Mouse (Mus musculus) kidney, postnatal 0 days (tissue): ENCODE data around the gene Dnmt1. TPM values are rescaled to one million over a fixed set of nuclear protein-coding genes. Genes with fewer than 3 reads are reported as not detected.

Experiments used
- ATAC-seq: fragments of 200-750 bp; cut with Nextera tagmentation; replicated peaks from 2 replicates; pipeline ENCODE4 v1.8.0; 2017; ENCODE audit warnings: low read depth, moderate number of reproducible peaks, moderate TSS enrichment, moderate library complexity; ENCODE audit not compliant: low FRiP score
- DNase-seq: peaks from one replicate; pipeline ENCODE4 v3.0.0-alpha.2; 2016; ENCODE audit warnings: low spot score
- H3K27ac ChIP-seq: fragments of 300-500 bp; sonication (generic); 2 replicates; pipeline ENCODE4 v1.5.1; 2014; ENCODE audit warnings: mild to moderate bottlenecking
- H3K27me3 ChIP-seq: fragments of 300-500 bp; sonication (generic); 2 replicates; pipeline ENCODE4 v1.6.1; 2014; ENCODE audit warnings: low read length, mixed read lengths; ENCODE audit not compliant: insufficient read depth
- H3K36me3 ChIP-seq: fragments of 300-500 bp; sonication (generic); 2 replicates; pipeline ENCODE4 v1.6.1; 2014; ENCODE audit warnings: low read length, mixed read lengths; ENCODE audit not compliant: insufficient read depth
- H3K4me1 ChIP-seq: fragments of 300-500 bp; sonication (generic); replicated peaks from 2 replicates; pipeline ENCODE4 v1.6.1; 2014; ENCODE audit warnings: antibody characterized with exemption, low read length, mixed read lengths; ENCODE audit not compliant: insufficient read depth
- H3K4me2 ChIP-seq: fragments of 300-500 bp; sonication (generic); 2 replicates; pipeline ENCODE4 v1.6.1; 2014; ENCODE audit warnings: mild to moderate bottlenecking, low read length, moderate library complexity, mixed read lengths
- H3K4me3 ChIP-seq: fragments of 300-500 bp; sonication (generic); replicated peaks from 2 replicates; pipeline ENCODE4 v1.5.1; 2014; ENCODE audit warnings: low read depth, low read length
- H3K9ac ChIP-seq: fragments of 300-500 bp; sonication (generic); 2 replicates; pipeline ENCODE4 v1.6.1; 2014; ENCODE audit warnings: low read depth, low read length
- H3K9me3 ChIP-seq: fragments of 300-500 bp; sonication (generic); replicated peaks from 2 replicates; pipeline ENCODE4 v1.6.1; 2016; ENCODE audit warnings: low read length, inconsistent platforms, mixed read lengths
- CTCF ChIP-seq: IDR thresholded peaks from 2 replicates; pipeline ENCODE4 v1.5.1; 2016; ENCODE audit warnings: antibody characterized with exemption, low read depth, mild to moderate bottlenecking, moderate library complexity
- WGBS: fragments of 180-500 bp; shearing (Covaris S2); extraction: QIAGEN DNeasy Blood & Tissue Kit; methylation state at CpG from one replicate; pipeline ENCODE4 v1.1.7; 2014; 5-methylcytosine and 5-hydroxymethylcytosine counted together
- polyA plus RNA-seq: library from polyadenylated mRNA; unstranded; fragments of >200 nt; fragmentation: Nextera tagmentation; extraction: Ambion mirVana; gene quantifications from 2 replicates; pipeline ENCODE4 v1.2.1, GENCODE M21; 2015

Dnmt1 gene
- polyA plus RNA-seq, 1 experiment from 2014 or later: 34.1 TPM

DNA sequence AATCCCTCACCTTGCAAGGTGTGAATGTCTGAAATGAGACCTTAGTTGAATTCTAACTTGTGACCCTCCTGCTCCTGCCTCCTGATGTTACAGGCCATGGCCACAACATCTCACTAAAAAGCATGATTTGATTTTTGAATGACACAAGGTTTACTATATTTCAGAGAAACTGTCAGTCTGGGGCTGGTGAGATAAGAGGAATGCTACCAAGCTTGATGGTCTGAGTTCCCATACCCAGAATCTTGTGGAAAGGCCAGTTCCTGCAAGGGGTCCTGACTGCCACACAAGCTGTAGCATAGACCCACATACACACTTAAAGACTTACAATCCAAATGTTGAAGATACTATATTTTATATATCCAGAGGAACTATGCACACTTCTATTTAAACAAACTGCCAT lies 9.3 kb downstream of the Dnmt1 start:
- Histone ChIP-seq H3K9ac (no peak overlapping the region), H3K4me3 (no peak overlapping the region), H3K4me2 (peak overlapping the region; percentile 84; the same call in 1 of the 2 replicates), H3K9me3 (no peaks in the 10 kb centered on the region), H3K27ac (no peak overlapping the region), H3K4me1 (no peaks in the 10 kb centered on the region; the same call in 1 of the 2 replicates), H3K27me3 (no peaks in the 10 kb centered on the region), H3K36me3 (0 out of 2 replicates have a peak, but pooled peaks cover 5% of the 10 kb centered on the region)
- no peak for ATAC-seq
- no peak for DNase-seq
- TF ChIP-seq CTCF: no peak

DNA sequence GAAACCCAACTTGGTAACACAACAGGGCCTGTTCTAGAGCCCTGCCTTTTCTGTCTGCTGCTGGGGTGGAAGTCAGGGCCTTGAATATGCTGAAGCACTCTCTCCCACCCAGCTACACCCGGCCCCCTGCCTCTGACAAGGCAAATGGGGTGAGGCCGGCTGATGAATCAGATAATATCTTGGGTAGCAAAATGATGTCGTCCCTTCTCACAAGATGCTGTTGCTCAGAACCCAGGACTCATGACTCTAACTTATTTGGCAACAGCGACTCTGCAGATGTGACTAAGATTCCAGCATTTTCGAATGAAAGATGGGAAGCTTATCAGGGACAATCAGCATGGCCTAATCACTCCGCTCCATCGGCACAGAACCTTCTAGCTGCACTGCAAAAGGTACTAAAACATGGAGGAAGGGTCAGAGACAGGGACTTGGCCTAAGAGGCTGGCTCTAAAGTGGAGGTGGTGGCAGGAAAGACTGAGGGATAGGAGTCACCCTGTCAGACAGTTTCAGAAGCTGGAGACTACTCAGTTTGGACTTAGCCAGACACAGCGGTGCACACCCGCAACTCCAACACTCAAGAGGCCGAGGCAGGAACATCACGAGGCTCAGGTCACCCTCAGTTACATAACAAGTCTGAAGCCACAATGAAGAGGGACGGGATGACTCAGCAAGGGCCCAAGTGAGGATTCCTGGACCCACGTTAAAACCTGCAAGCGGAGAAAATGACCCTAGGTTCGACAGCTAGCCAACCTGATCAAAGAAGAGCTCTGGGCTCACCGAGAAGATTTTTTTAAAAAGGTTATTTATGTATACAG lies 13.4 kb downstream of the Dnmt1 start:
- H3K9ac ChIP-seq: no peak overlapping the region
- H3K27ac ChIP-seq: no peak overlapping the region
- no peak overlapping the region for H3K4me3 ChIP-seq
- no peak for TF ChIP-seq CTCF
- H3K27me3 ChIP-seq: no peaks in the 10 kb centered on the region
- 78% methylated on average over 16 of the region's 16 CpGs for WGBS
- H3K36me3 ChIP-seq: peaks cover 7% of the 10 kb centered on the region; the same call in 1 of the 2 replicates
- H3K4me1 ChIP-seq: no peaks in the 10 kb centered on the region
- H3K4me2 ChIP-seq: no peak overlapping the region
- H3K9me3 ChIP-seq: no peaks in the 10 kb centered on the region
- ATAC-seq (no peak), DNase-seq (no peak)

DNA sequence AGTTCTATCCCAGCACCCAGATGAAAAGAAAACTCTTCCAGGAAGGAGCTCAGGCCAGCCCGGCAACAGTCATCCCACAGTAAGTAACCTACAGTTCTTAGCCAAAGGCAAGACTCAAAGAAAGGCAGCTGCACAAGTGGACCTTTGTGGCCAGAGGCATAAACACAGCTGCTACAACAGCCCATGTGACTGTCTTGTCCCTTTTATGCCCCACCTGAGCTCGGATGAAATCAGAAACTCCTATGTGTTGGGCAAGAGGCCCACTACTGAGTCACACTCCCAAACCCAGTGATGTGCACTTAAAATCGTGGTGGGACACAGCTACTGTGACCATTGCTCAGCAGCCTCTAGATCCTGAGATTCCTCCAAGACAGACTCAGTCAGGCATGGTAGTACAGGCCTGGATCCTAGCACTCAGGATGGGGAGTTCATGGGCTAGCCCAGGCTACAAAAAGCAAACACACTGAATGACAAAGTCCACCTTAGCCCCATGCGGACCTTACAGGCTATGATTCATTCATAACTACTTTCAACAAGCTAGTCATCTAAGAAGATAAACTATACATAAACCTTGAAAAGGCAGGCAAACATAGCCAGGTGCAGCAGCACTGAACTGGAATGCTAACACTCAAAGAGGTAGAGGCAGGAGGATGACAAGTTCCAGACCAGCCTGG lies 14.9 kb downstream of the Dnmt1 start:
- TF ChIP-seq CTCF: no peak
- no peak overlapping the region for H3K9ac ChIP-seq
- H3K27ac ChIP-seq: no peak overlapping the region
- no peaks in the 10 kb centered on the region for H3K27me3 ChIP-seq
- no peak overlapping the region for H3K4me3 ChIP-seq
- DNase-seq (no peak), ATAC-seq (no peak)
- peaks cover 19% of the 10 kb centered on the region for H3K36me3 ChIP-seq
- 53% methylated on average over 4 of the region's 4 CpGs for WGBS
- no peak overlapping the region for H3K4me2 ChIP-seq
- H3K9me3 ChIP-seq: no peaks in the 10 kb centered on the region
- H3K4me1 ChIP-seq: no peaks in the 10 kb centered on the region

DNA sequence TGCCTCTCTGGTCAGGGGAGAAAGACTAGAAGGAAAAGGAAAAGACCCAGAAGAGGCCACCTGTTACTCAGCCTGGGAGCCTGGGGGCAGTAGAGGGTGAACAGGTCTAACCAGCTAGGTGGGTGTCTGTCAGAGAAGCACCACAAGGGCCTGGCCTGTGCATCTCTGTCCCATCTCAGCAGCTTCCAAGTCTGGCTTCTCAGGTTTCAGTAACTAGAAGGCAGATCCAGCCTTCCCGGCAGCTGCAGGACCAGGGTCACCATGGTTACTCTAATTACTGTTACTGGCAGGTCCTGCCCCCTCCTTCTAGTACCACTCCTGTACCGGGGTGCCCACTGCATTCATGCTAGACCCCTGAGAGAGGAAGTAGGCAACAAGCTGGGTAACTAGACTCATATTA lies 15.8 kb downstream of the Dnmt1 start:
- ATAC-seq (peak; percentile 37; the same call in 1 of the 2 replicates), DNase-seq (peak; percentile 54)
- Histone ChIP-seq H3K27me3 (no peaks in the 10 kb centered on the region), H3K9ac (no peak overlapping the region), H3K9me3 (no peaks in the 10 kb centered on the region), H3K4me1 (no peaks in the 10 kb centered on the region), H3K4me3 (no peak overlapping the region), H3K36me3 (peaks cover 27% of the 10 kb centered on the region), H3K4me2 (no peak overlapping the region), H3K27ac (no peak overlapping the region)
- TF ChIP-seq CTCF: 0 out of 2 replicates have a peak, but pooled peaks have one; percentile 15
- WGBS: 7% methylated on average over 2 of the region's 2 CpGs

DNA sequence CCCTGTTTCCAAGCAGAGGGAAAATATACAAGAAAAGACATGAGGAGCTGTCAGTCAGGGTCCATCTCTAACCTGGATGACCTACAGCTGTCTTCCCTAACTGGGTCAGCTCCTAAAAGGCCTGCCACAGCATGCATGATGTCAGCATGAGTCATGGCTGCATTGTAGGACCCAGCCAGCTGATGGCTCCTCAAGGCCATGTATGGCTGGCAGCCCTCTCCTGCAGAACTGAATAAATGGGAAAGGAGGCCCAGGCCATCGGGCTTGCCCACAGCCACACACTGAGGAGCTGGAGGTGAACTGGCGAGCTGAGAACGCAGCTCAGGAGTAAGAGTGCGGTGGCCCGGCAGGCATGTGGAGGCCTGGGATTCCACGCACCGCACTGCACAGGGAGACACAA lies 16.3 kb downstream of the Dnmt1 start:
- H3K4me3 ChIP-seq: no peak overlapping the region
- H3K4me1 ChIP-seq: no peaks in the 10 kb centered on the region
- H3K27ac ChIP-seq: no peak overlapping the region
- peaks cover 31% of the 10 kb centered on the region for H3K36me3 ChIP-seq
- no peak overlapping the region for H3K4me2 ChIP-seq
- H3K9me3 ChIP-seq: no peaks in the 10 kb centered on the region
- TF ChIP-seq CTCF: no peak
- ATAC-seq (peak; percentile 29; the same call in 1 of the 2 replicates), DNase-seq (no peak)
- 87% methylated on average over 7 of the region's 7 CpGs for WGBS
- H3K27me3 ChIP-seq: no peaks in the 10 kb centered on the region
- no peak overlapping the region for H3K9ac ChIP-seq

DNA sequence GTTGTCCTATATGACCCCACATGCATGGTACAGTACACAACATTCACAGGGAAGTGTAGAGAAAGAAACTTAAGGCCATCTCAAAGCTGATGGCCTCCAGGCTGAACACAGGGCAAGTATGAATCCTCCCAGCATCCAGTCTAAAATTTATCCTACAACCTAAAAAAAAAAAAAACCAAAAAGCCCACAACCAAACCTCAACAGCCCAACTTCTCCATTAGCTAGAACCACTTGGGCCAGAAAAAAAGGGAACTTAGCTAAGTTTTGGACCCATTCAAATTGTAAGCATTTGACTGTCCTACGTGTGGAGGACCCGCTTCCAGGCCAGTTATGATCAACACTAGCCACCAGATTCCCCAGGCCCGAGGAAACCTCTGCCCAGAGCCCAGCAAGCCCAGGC lies 36.4 kb downstream of the Dnmt1 start:
- no peaks in the 10 kb centered on the region for H3K9me3 ChIP-seq
- H3K4me2 ChIP-seq: no peak overlapping the region
- no peak overlapping the region for H3K27ac ChIP-seq
- H3K36me3 ChIP-seq: peaks cover 90% of the 10 kb centered on the region
- H3K4me3 ChIP-seq: no peak overlapping the region
- no peaks in the 10 kb centered on the region for H3K27me3 ChIP-seq
- ATAC-seq (no peak), DNase-seq (no peak)
- no peaks in the 10 kb centered on the region for H3K4me1 ChIP-seq
- WGBS: 95% methylated on average over 3 of the region's 3 CpGs
- H3K9ac ChIP-seq: no peak overlapping the region
- no peak for TF ChIP-seq CTCF
